Mouse (Mus musculus): ENCODE measurements around the gene H2afz. TPM values are rescaled to one million over a fixed set of nuclear protein-coding genes. Genes with fewer than 3 reads are reported as not detected.

H2afz gene
- polyA plus RNA-seq (2014; fragmentation: Nextera tagmentation; extraction: Ambion mirVana): 3,387 and 3,446 TPM in 2 replicates

GRCm38 (mm10) chr3:137864124-137864987 is at the start of gene H2afz:
TSS of gene H2afz (plus strand) at chr3:137864487.
- WGBS: 1% methylated on average over 62 of the region's 115 CpGs
- peak within 1 kb of the TSS; percentile 97 for H3K9ac ChIP-seq (ENCODE audit: low read length)
- H3K4me3 ChIP-seq (ENCODE audit: low read depth, low read length): peak within 1 kb of the TSS; percentile 91
- H3K4me1 ChIP-seq (ENCODE audit: control insufficient read depth, insufficient read depth, low read length): peaks cover 8% of the 10 kb centered on the region
- peak; percentile 94 for ATAC-seq (ENCODE audit: low FRiP score)
- H3K27me3 ChIP-seq (ENCODE audit: control insufficient read depth, insufficient read depth, low read length): no peaks in the 10 kb centered on the region
- no peaks in the 10 kb centered on the region for H3K9me3 ChIP-seq (ENCODE audit: control insufficient read depth, low read length)
- DNase-seq (ENCODE audit: low spot score, missing footprints): peak; percentile 99
- H3K36me3 ChIP-seq (ENCODE audit: control insufficient read depth, insufficient read depth, low read length): no peaks in the 10 kb centered on the region
- peak within 1 kb of the TSS; percentile 59 for H3K4me2 ChIP-seq
- peak within 1 kb of the TSS; percentile 98 for H3K27ac ChIP-seq (ENCODE audit: low read depth, low read length)

GRCm38 (mm10) chr3:137818713-137819112 is 45.6 kb upstream of the H2afz start:
- ATAC-seq (ENCODE audit: low FRiP score) (no peak), DNase-seq (ENCODE audit: low spot score, missing footprints) (no peak)
- Histone ChIP-seq H3K4me2 (no peak overlapping the region), H3K9me3 (ENCODE audit: control insufficient read depth, low read length) (no peaks in the 10 kb centered on the region), H3K27ac (ENCODE audit: low read depth, low read length) (no peak overlapping the region), H3K9ac (ENCODE audit: low read length) (no peak overlapping the region), H3K4me1 (ENCODE audit: control insufficient read depth, insufficient read depth, low read length) (no peaks in the 10 kb centered on the region; the same call in 1 of the 2 replicates), H3K4me3 (ENCODE audit: low read depth, low read length) (no peak overlapping the region), H3K27me3 (ENCODE audit: control insufficient read depth, insufficient read depth, low read length) (no peaks in the 10 kb centered on the region), H3K36me3 (ENCODE audit: control insufficient read depth, insufficient read depth, low read length) (no peaks in the 10 kb centered on the region)
- WGBS: 13% methylated on average over 4 of the region's 4 CpGs

- peak; percentile 75 for DNase-seq (ENCODE audit: low spot score, missing footprints)
- no peak overlapping the region for H3K27ac ChIP-seq (ENCODE audit: low read depth, low read length)
- no peak for ATAC-seq (ENCODE audit: low FRiP score)
- peaks cover 3% of the 10 kb centered on the region; the same call in 1 of the 2 replicates for H3K9me3 ChIP-seq (ENCODE audit: control insufficient read depth, low read length)
- no peaks in the 10 kb centered on the region; the same call in 1 of the 2 replicates for H3K4me1 ChIP-seq (ENCODE audit: control insufficient read depth, insufficient read depth, low read length)
- H3K4me2 ChIP-seq: no peak overlapping the region
- H3K27me3 ChIP-seq (ENCODE audit: control insufficient read depth, insufficient read depth, low read length): no peaks in the 10 kb centered on the region
- H3K9ac ChIP-seq (ENCODE audit: low read length): no peak overlapping the region
- no peak overlapping the region for H3K4me3 ChIP-seq (ENCODE audit: low read depth, low read length)
- H3K36me3 ChIP-seq (ENCODE audit: control insufficient read depth, insufficient read depth, low read length): no peaks in the 10 kb centered on the region
- WGBS: 74% methylated on average over 6 of the region's 6 CpGs
Observed at GRCm38 (mm10) chr3:137820688-137821467, 43.4 kb upstream of the H2afz start.

- 93% methylated on average over 3 of the region's 3 CpGs for WGBS
- Histone ChIP-seq H3K27ac (ENCODE audit: low read depth, low read length) (no peak overlapping the region), H3K36me3 (ENCODE audit: control insufficient read depth, insufficient read depth, low read length) (no peaks in the 10 kb centered on the region), H3K9me3 (ENCODE audit: control insufficient read depth, low read length) (peaks cover 3% of the 10 kb centered on the region; the same call in 1 of the 2 replicates), H3K9ac (ENCODE audit: low read length) (no peak overlapping the region), H3K4me1 (ENCODE audit: control insufficient read depth, insufficient read depth, low read length) (peaks cover 4% of the 10 kb centered on the region; the same call in 1 of the 2 replicates), H3K4me3 (ENCODE audit: low read depth, low read length) (no peak overlapping the region), H3K4me2 (no peak overlapping the region), H3K27me3 (ENCODE audit: control insufficient read depth, insufficient read depth, low read length) (no peaks in the 10 kb centered on the region)
- DNase-seq (ENCODE audit: low spot score, missing footprints): peak; percentile 51
- ATAC-seq (ENCODE audit: low FRiP score): no peak
Observed at GRCm38 (mm10) chr3:137823317-137823716, 41.0 kb upstream of the H2afz start.

GRCm38 (mm10) chr3:137827678-137828077 is 36.6 kb upstream of the H2afz start:
- Histone ChIP-seq H3K9me3 (ENCODE audit: control insufficient read depth, low read length) (peaks cover 3% of the 10 kb centered on the region; the same call in 1 of the 2 replicates), H3K9ac (ENCODE audit: low read length) (peak overlapping the region; percentile 1; the same call in 1 of the 2 replicates), H3K4me3 (ENCODE audit: low read depth, low read length) (no peak overlapping the region), H3K27ac (ENCODE audit: low read depth, low read length) (peak overlapping the region; percentile 40; the same call in 1 of the 2 replicates), H3K4me1 (ENCODE audit: control insufficient read depth, insufficient read depth, low read length) (peaks cover 4% of the 10 kb centered on the region; the same call in 1 of the 2 replicates), H3K4me2 (no peak overlapping the region), H3K27me3 (ENCODE audit: control insufficient read depth, insufficient read depth, low read length) (no peaks in the 10 kb centered on the region), H3K36me3 (ENCODE audit: control insufficient read depth, insufficient read depth, low read length) (no peaks in the 10 kb centered on the region)
- DNase-seq (ENCODE audit: low spot score, missing footprints) (peak; percentile 87), ATAC-seq (ENCODE audit: low FRiP score) (peak; percentile 48)
- WGBS: 42% methylated on average over 11 of the region's 11 CpGs

- no peak for ATAC-seq (ENCODE audit: low FRiP score)
- Histone ChIP-seq H3K27ac (ENCODE audit: low read depth, low read length) (no peak overlapping the region), H3K9ac (ENCODE audit: low read length) (no peak overlapping the region), H3K36me3 (ENCODE audit: control insufficient read depth, insufficient read depth, low read length) (no peaks in the 10 kb centered on the region), H3K4me2 (no peak overlapping the region), H3K9me3 (ENCODE audit: control insufficient read depth, low read length) (no peaks in the 10 kb centered on the region), H3K4me3 (ENCODE audit: low read depth, low read length) (no peak overlapping the region), H3K4me1 (ENCODE audit: control insufficient read depth, insufficient read depth, low read length) (peaks cover 4% of the 10 kb centered on the region; the same call in 1 of the 2 replicates), H3K27me3 (ENCODE audit: control insufficient read depth, insufficient read depth, low read length) (no peaks in the 10 kb centered on the region)
- DNase-seq (ENCODE audit: low spot score, missing footprints): no peak
- WGBS: 82% methylated on average over 2 of the region's 2 CpGs
Observed at GRCm38 (mm10) chr3:137831156-137831555, 33.1 kb upstream of the H2afz start.

GRCm38 (mm10) chr3:137833128-137833527 is 31.2 kb upstream of the H2afz start:
- Histone ChIP-seq H3K9me3 (ENCODE audit: control insufficient read depth, low read length) (no peaks in the 10 kb centered on the region), H3K27ac (ENCODE audit: low read depth, low read length) (no peak overlapping the region), H3K4me2 (no peak overlapping the region), H3K4me1 (ENCODE audit: control insufficient read depth, insufficient read depth, low read length) (no peaks in the 10 kb centered on the region), H3K36me3 (ENCODE audit: control insufficient read depth, insufficient read depth, low read length) (no peaks in the 10 kb centered on the region), H3K9ac (ENCODE audit: low read length) (no peak overlapping the region), H3K4me3 (ENCODE audit: low read depth, low read length) (no peak overlapping the region), H3K27me3 (ENCODE audit: control insufficient read depth, insufficient read depth, low read length) (no peaks in the 10 kb centered on the region)
- ATAC-seq (ENCODE audit: low FRiP score) (no peak), DNase-seq (ENCODE audit: low spot score, missing footprints) (no peak)

GRCm38 (mm10) chr3:137833698-137834097 is 30.6 kb upstream of the H2afz start:
- no peaks in the 10 kb centered on the region for H3K27me3 ChIP-seq (ENCODE audit: control insufficient read depth, insufficient read depth, low read length)
- no peak overlapping the region for H3K4me3 ChIP-seq (ENCODE audit: low read depth, low read length)
- H3K27ac ChIP-seq (ENCODE audit: low read depth, low read length): no peak overlapping the region
- no peak overlapping the region for H3K9ac ChIP-seq (ENCODE audit: low read length)
- H3K36me3 ChIP-seq (ENCODE audit: control insufficient read depth, insufficient read depth, low read length): no peaks in the 10 kb centered on the region
- no peaks in the 10 kb centered on the region for H3K9me3 ChIP-seq (ENCODE audit: control insufficient read depth, low read length)
- WGBS: 82% methylated on average over 4 of the region's 4 CpGs
- DNase-seq (ENCODE audit: low spot score, missing footprints) (no peak), ATAC-seq (ENCODE audit: low FRiP score) (no peak)
- H3K4me2 ChIP-seq: no peak overlapping the region
- H3K4me1 ChIP-seq (ENCODE audit: control insufficient read depth, insufficient read depth, low read length): no peaks in the 10 kb centered on the region

GRCm38 (mm10) chr3:137836543-137836942 is 27.7 kb upstream of the H2afz start:
- 79% methylated on average over 1 of the region's 1 CpGs for WGBS
- Histone ChIP-seq H3K27ac (ENCODE audit: low read depth, low read length) (no peak overlapping the region), H3K9ac (ENCODE audit: low read length) (no peak overlapping the region), H3K4me2 (no peak overlapping the region), H3K4me1 (ENCODE audit: control insufficient read depth, insufficient read depth, low read length) (no peaks in the 10 kb centered on the region), H3K9me3 (ENCODE audit: control insufficient read depth, low read length) (no peaks in the 10 kb centered on the region), H3K36me3 (ENCODE audit: control insufficient read depth, insufficient read depth, low read length) (no peaks in the 10 kb centered on the region), H3K4me3 (ENCODE audit: low read depth, low read length) (no peak overlapping the region), H3K27me3 (ENCODE audit: control insufficient read depth, insufficient read depth, low read length) (no peaks in the 10 kb centered on the region)
- ATAC-seq (ENCODE audit: low FRiP score) (no peak), DNase-seq (ENCODE audit: low spot score, missing footprints) (no peak)
